Mouse (Mus musculus) lung, postnatal 4 days (tissue): Measurements from ENCODE around the gene Sema4g.

Source experiments
- DNase-seq, 2 experiments: peaks; one replicate each; pipeline ENCODE4 v3.0.0; 2021

The Sema4g gene

DNA sequence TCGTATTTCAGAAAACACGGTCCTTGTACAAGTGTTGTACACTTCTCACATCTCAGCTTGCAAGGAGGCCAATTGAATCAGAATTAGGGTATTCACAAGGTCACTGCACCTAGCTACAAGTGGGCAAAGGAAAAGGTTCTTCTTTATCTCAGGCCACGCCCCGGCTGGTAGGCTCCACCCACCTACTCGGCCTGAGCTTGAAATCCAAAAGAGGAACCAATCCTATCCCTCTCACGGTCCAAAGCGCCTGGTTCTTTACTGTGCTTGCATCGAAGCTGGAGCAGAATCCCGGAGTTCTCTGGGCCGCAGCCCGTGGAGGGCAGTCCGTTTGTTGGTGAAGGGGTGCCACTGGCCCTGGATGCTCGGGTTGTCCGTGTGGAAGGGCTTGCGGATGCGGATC lies 16.5 kb downstream of the Sema4g start, which contains the start of gene Twnk:
TSS of gene Twnk (plus strand) at position 220 of the 400 bp plus-strand sequence.
- DNase-seq: peak; percentile 70 to 81

DNA sequence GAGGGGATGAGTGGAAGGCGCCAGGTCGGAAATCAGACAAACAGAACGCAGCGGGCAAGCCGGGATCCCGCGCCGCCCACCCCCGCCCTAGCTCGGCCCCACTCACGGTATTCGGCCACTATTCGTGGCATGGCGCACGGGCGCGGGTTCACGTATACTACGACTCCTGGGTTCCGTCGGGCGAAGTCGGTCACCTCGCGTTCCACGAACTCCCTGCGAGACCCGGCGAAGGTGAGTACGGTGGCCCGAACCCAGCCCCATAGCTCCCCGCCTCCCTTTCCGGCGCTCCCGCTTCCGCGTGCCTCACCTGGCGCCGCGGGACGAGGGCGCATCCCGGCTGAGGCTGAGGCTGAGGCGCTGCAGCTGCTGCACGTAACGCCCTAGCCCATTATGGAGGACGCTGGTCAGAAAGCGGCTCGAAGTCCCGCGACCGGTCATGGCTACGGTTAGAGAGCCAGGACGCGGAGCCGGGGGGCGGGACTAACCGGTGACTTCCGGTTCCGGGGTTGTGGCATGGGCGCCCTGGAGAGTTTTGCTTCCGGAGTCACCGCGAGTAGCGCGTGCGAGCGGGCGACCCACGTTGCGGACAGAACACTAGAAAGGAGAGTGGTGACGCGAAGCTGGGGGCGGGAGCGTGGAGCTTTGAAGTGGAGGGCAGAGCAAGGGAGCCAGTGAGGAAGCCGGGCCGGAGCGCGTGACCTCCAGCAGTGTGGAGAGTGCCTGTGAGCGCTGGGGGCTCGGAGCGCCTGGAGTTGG lies 17.2 kb downstream of the Sema4g start, which contains the start of gene Mrpl43:
TSS of gene Mrpl43 (minus strand) at position 486 of the 756 bp plus-strand sequence.
- DNase-seq: peak; percentile 97 to 98

DNA sequence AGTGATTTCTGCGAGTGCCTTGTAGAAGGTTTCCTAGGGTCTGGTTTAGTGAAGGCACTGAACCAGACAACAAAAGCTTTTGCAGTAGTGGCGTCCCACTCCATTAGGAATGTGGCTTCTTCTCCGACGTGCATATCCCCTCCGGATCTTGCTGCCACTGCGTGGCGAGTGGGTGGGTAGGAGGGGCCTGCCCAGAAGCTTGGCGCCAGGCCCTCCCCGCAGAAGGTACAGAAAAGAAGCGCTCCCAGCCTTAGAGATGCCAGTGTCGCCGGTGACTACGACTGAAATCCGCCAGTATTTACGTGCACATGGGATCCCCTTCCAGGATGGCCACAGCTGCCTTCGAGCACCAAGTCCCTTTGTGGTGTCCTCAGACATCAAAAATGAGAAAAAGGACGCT lies 18.1 kb downstream of the Sema4g start:
- DNase-seq: no peak

DNA sequence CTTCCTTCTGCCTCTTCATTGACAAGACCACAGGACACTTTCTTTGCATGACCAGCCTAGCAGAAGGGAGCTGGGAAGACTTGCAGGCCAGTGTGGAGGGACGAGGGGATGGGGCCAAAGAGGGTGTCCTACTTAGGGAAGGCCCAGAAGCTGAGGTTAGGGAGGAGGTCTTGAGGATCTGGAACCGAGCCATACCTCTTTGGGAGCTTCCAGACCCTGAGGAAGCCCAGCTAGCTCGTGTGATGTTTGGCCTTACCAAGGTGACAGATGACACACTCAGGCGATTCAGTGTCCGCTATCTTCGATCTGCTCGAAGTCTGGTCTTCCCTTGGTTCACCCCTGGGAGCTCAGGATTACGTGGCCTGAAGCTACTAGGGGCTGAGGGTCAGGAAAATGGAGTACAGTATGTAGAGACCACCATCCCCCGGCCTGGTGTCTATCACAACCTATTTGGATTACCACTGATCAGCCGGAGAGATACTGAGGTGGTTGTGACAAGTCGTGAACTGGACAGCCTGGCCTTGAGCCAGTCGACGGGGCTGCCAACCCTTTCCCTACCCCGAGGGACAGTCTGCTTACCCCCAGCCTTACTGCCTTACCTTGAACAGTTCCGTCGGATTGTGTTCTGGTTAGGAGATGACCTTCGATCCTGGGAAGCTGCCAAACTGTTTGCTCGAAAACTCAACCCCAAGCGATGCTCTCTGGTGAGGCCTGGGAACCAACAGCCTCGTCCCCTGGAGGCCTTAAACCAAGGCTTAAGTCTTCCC lies 18.7 kb downstream of the Sema4g start:
- no peak for DNase-seq

DNA sequence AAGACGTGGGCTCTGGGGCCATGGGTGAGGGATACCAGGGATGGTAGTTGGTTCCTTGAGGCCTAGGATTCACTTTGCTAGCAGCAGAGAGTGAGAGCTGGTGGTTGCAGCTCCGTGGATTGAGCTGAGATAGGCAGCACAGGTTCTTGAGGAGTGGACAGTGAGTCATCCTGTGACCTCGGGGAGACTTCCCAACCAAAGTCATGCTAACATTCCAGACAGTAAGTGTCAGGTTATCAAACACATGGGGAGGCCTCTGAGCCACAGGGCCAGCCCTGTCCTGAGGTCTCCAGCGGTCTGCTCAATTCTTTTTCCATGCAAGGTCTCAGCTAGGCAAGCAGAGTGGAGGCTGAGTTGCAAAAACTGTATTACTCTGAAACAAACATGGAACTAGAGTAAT lies 21.7 kb downstream of the Sema4g start:
- DNase-seq: no peak

DNA sequence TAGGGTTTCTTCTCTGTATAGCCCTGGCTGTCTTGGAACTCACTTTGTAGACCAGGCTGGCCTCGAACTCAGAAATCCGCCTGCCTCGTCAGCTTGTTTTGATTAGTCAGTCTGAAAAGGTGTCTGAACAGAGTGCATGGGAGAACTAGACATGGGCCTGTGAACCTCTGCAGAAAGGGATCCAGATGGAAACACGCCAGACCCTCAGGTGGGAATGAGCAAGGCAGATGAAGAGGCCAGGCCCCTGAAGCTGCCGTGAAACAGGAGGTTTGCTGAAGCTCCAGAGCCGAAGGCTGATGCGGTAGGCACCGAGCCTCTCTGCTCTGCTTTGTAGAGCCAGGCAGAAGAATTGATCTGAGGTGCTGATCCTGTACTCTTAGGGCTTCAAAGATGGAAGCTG lies 23.3 kb downstream of the Sema4g start:
- DNase-seq: no peak

DNA sequence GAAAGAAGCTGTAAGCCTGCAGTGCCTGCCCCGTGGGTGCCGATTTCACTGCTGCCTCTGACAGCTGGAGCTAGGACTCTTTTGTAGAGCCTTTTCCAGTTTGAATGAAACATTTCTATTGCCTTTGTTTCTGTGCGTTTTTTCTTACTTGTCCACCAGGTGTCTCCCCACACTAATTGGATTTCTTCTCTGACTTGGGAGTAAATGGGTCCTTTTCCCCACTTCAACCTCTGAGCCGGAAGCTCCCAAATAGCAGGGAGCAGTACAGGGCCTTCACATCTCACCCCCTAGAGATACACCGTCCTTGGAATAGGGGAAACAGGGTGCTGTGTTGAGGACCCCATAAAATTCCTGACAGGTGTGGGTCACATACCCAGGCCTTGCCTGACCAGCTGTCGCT lies 23.7 kb downstream of the Sema4g start:
- peak in 1 of 2 experiments; percentile 54 for DNase-seq

DNA sequence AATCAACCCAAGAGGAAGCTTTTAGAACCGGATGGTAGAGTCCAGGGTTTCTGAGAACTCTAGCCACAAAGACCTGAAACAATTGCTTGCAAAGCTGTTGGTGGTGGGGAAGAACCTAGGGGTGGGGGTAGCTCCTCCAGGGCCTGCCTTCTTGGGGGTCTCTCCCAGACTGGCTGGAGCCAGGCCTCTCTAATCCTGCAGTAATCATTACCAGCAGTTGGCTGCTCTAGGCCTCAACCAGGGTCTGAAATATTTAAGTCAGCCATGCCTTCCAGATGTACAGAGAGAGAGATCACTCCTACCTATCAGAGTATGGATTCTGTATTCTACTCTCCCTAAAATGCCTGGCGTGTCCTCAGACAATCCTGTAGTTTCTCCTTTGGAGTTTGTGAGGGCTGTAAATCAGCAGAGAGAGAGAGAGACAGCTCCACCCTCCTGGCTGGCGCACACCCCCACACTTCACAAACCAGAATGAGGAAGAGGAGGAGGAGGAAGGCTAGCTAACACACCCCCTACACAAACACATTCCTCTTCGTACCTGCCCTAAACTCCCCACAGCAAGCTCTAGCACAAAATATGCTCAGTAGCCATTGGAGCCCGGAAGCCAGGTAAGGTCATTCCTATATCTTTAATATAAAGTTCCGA lies 24.8 kb downstream of the Sema4g start:
- no peak for DNase-seq

DNA sequence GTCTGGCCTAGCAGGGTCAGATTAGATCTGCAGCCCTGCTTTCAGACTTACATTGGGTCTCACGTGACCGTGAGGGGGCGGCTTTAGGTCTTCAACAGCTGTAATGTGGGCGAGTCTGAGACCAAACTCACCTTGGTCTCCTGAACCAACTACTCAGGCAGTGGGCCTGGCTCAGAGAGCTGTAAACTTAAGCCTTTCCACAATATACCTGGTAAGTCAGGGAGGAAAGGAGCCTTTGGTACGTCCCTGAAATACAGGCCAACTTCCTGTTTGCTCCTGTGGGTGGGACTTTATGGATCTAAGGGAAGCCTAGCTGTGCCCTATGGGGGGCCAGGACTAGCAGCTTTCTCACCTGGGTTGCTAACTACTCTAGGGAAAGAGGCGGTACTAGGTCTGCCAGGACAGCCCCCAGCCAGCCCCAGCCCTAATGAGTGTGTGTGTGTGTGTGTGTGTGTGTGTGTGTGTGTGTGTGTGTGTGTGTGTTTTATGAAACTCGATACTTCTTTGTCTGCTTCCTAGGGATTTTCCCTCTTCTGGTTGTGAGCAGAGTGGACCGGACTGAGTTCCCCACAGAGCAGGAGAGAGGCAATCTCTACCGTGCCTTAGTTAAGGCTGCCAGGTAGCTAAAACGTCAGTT lies 25.6 kb downstream of the Sema4g start, which contains the start of gene Lzts2:
TSS of gene Lzts2 (plus strand) at position 80 of the 637 bp plus-strand sequence.
- peak; percentile 34 to 66 for DNase-seq

DNA sequence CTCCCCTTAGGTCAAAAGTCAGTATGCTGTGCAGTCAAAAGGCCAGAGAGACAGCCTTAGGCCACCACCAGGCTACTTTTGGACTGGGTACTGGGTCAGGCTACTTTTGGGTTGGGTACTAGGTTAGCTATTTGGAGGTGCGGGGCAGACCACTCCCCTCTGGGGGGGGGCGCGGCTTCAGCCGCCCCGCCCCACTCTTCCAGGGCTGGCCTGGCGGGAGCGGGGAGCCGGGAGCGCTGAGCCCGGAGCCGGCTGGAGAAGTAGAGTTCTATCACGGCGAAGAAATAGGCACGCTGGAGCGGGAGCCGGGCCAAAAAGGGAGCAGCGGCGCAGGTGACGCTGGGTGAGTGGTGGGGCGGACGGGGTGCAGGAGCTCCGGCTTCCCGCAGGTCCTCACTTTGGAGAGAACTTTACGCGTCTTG lies 26.1 kb downstream of the Sema4g start:
- peak; percentile 77 to 83 for DNase-seq

DNA sequence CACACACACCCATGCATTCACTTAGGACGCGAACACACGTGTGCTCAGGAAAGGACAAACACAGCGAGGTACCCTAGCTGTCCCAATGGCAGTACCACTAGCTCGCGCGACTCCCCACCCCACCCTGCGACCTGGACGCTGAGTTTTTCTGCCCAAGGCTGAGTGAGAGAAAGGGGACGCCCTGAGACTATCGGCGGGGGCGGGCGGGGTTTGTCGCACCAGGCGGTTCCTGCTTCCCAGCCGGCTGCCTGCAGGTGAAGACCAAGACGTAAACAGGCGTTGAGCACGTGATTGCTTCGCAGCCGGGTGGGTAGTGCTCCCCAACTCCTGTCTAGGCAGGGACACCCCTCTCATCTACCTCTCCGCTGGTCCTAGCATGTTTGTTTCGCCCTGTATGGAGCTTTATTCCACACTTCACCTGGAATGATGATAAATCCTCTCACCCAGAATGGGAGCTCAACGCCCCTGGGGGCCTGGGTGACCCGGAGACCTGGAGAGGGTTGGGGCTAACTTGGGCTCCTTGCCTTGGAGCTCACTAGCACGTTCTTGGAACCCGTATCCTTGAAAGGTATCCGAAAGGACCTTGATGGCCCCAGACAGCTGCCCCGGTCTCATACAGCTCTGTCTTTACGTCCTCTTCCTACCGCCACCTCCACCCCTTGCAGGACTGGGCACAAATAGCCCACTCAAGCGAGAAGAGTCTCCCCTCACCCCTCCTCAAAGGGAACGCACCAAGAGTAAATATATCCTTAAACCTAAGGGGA lies 26.8 kb downstream of the Sema4g start:
- peak; percentile 68 to 80 for DNase-seq

DNA sequence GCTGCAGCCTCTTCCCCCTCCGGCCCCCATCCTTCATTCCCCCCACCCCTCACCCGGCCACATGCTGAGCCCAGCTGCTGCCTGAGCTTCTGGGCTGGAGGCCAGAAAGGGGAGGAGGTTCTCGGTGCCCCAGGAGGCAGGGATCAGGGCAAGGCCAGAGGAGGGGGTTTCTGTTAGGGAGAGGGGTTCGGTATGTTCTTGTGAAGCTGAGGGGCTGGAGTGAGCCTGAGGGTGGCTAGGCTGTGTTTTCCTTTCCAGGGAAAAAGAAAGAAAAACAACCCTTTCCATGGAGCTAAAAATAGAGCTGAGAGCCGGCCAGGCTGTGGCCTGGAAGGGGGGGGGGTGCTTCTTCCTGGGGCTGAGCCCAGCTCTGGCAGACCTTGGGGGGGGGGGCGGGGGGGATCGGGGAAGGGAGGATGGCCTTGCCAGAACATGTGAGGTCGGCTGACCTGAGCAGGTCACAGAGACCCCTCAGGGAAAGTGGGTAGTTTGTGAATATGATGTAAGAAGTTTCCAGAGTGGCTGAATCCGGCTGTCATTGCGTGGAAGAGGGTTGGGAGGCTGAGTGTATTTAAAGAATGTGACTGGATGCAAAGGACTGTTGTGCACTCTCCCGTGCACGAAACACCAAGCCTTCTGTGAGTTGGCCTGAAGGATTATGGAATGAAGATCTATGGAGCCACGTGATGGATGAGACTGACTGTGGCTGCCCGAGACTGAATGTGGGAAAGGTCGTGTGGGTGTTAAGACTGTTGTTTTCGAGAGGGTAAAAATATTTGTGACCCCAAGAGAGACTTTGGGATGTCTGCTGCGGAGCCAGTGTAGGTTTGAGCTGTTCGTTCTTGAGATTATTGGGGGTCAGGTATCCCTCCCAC lies 27.7 kb downstream of the Sema4g start:
- peak; percentile 85 to 91 for DNase-seq

DNA sequence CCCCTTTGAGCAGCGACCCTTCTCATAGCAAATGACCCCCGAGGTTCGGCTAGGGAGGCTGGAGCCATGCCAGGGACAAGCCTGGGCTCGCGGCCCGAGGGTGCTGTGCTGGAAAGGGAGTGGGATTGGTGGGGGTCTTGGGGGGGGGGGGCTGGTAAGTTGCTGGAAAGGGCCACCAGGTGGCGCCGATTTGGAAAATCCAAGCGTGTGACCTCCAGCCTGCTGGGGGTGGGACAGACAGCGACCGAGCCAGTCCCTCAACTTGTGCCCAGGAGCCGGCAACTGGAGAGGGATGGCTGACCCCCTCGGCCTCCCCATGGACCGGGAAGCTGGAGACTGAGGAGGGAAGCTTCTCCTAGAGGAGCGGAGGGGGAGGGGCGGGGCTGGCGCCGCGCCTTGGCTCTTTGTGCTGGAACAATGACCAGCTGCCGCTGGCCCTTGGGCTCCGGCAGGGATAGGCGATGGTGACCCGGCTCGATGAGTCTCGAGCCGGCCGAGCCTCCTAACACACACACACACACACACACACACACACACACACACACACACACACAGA lies 28.4 kb downstream of the Sema4g start:
- DNase-seq: peak; percentile 87 to 93

DNA sequence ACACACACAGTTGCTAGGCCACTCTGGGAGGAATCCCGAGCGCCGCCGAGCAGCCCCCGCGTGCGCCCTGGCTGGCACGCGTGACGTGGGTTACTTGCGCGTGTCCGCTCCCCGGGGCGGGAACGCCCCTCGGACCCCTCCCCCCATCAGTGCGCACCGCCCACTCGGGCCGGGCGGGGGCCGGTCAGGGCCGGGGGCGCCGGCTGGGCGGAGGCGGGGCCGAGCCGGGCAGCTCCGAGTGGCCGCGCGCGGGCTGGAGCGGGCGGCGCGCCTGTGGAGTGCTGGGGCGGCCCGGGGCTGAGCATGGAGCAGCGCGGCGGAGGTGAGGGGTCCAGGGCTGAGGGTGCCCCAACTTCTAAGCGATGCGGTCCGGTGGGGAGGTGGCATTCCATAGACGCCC lies 29.0 kb downstream of the Sema4g start:
- DNase-seq: peak; percentile 94 to 97

DNA sequence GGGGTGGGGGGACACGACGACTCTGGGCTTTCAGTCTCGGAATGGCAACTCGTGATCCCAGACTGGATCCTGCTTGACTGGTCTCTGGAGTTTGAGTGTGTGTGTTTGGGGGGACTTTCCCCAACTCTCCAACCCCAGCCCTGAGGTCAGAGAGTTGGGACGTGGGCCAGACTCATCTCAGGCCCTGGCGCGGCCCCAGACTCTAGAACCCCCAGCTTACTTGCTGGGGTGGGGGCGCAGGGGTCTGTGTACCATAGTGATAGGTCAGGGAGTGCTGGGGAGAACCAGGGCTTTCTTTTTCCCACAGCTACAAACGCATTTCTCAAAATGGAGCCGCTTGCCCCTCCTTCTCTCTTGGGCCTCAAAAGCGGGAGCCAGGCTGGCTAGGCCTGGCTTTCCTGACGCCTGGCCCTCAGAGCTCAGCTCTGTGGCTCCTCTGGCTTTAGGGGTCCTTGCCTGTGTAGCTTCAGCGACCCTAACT lies 29.5 kb downstream of the Sema4g start:
- peak; percentile 50 to 58 for DNase-seq

DNA sequence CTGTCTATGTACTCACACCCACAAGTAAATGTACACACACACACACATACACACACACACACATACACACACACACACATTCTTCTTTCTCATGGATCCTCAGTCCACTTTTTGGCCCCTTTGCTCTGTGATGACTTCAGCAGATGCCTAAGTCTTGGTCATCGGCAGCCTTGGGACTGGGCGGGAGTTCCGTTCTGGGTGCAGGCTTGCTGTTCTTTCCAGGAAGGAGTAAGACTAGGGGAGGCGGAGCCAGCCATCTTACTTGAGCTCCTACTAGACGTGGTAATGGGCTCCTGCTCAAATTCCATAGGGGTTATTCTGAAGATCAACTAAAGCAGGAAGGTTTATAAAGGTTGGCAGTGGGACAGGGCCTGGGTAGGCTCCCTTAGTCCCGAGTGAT lies 31.4 kb downstream of the Sema4g start:
- DNase-seq: peak; percentile 64 to 74

DNA sequence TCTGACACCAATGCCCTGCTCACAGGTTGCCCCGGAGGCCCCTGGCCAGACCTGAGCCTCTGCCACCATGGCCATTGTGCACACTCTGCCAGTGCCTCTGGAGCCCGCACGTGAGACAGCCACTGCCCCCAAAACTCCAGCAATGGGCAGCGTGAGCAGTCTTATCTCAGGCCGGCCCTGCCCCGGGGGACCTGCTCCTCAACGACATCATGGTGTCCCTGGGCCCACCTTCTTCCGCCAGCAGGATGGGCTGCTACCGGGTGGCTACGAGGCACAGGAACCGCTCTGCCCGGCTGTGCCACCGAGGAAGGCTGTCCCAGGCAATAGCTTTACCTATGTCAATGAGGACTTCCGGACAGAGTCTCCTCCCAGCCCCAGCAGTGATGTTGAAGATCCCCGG lies 32.5 kb downstream of the Sema4g start:
- no peak for DNase-seq

DNA sequence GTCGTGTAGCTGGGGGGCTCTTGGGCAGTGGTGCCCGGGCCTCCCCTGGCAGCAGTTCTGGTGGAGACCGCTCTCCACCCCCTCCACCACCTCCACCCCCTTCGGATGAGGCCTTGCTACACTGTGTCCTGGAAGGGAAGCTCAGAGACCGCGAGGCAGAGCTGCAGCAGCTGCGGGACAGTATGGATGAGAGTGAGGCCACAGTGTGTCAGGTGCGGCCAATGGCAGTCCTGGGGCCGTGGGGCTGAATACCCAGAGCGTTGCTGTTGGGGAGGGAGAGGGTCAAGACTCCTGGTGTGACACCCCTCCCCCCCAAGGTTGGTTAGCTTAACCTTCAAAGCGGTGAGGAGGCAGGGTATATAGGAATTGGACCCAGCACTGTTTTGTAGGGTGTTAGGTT lies 35.1 kb downstream of the Sema4g start:
- no peak for DNase-seq

DNA sequence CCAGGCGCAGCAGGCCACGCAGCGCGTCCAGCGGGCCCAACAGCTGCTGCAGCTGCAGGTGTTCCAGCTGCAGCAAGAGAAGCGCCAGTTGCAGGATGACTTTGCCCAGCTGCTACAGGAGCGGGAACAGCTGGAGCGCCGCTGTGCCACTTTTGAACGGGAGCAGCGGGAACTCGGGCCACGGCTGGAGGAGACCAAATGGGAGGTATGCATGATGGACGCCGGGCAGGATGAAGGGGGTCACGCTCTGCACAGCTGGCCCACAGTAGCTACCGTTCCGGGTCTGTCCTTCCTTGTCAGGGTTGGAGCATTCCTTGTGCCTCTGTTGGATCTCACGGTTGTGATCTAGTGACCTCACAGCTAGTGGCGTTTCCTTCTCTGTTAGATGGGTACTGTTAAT lies 35.9 kb downstream of the Sema4g start:
- DNase-seq: peak in 1 of 2 experiments; percentile 35

DNA sequence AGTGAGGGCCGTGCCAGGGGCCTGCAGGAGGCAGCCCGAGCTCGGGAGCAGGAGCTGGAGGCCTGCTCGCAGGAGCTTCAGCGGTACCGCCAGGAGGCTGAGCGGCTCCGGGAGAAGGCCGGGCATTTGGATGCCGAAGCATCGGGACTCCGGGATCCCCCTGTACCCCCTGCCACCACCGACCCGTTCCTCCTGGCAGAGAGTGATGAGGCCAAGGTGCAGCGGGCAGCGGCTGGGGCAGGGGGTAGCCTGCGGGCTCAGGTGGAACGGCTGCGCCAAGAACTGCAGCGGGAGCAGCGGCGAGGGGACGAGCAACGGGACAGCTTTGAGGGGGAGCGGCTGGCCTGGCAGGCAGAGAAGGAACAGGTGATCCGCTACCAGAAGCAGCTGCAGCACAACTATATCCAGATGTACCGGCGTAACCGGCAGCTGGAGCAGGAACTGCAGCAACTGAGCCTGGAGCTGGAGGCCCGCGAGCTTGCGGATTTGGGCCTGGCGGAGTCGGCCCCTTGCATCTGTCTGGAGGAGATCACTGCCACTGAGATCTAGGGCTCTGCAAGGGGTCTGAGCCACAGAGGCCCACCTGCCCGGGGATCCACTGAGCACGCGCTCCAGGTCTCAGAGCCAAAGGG lies 37.2 kb downstream of the Sema4g start:
- DNase-seq: peak in 1 of 2 experiments; percentile 28
